In genomic region chr14:47194096-47194495, GRCm38 (mm10) we compare ENCODE assay signal across 12 mouse cellular contexts. TPM values are rescaled to one million over a fixed set of nuclear protein-coding genes. Genes with fewer than 3 reads are reported as not detected.
A peak's percentile ranks its signal among the peaks of the same experiment; 100 is the strongest.
DNase-seq lines count a peak whose midpoint lies in the region; ATAC-seq lines count a peak whose summit lies in the region.
"Had no signal": no experiment of that assay in that cellular context is flagged by ENCODE, and none has a peak within 500 bp of the region (broad histone marks: within the 10 kb centered on the region; RNA-seq: fewer than 3 reads in every experiment).

No protein-coding gene starts in this region.

- H3K4me2 ChIP-seq in hindbrain, embryonic 11.5 days (replicated peaks; ENCODE audit: low read depth, low read length): no peak overlapping the region
- no peak overlapping the region for H3K4me2 ChIP-seq in hindbrain, embryonic 16.5 days (ENCODE audit: low read length)
- H3K4me2 ChIP-seq: hindbrain, embryonic 13.5 days; neural tube, embryonic 12.5 days; stomach, embryonic 15.5 days had no signal

- no peak overlapping the region for H3K27ac ChIP-seq in hindbrain, embryonic 11.5 days (ENCODE audit: low read depth, low read length)
- no peak overlapping the region for H3K27ac ChIP-seq in hindbrain, embryonic 16.5 days (ENCODE audit: low read depth, low read length)
- H3K27ac ChIP-seq in forebrain, embryonic 10.5 days: no peak overlapping the region
- H3K27ac ChIP-seq: hindbrain, embryonic 13.5 days; neural tube, embryonic 12.5 days; stomach, embryonic 15.5 days had no signal

- no peak overlapping the region for H3K9ac ChIP-seq in hindbrain, embryonic 11.5 days (ENCODE audit: low read depth, low read length)
- no peak overlapping the region for H3K9ac ChIP-seq in hindbrain, embryonic 16.5 days (ENCODE audit: low read depth, low read length)
- H3K9ac ChIP-seq: hindbrain, embryonic 13.5 days; neural tube, embryonic 12.5 days; stomach, embryonic 15.5 days had no signal

- peak; percentile 26 for DNase-seq in hindbrain, embryonic 11.5 days (ENCODE audit: low spot score)
- DNase-seq in B cell, adult 2 months: peak; percentile 79 to 81
- DNase-seq in ZHBTc4 (ENCODE audit: low read depth, low spot score): peak; percentile 58
- no peak for DNase-seq in urinary bladder, adult 18-20 months (ENCODE audit: low spot score in 2 of 2)
- DNase-seq in forebrain, embryonic 10.5 days (ENCODE audit: extremely low spot score, low spot score): no peak
- DNase-seq in left cerebral cortex, postnatal 14 days (ENCODE audit: low spot score in 2 of 2): no peak
- DNase-seq: layer of hippocampus, adult 9-11 months had no signal

- no peaks in the 10 kb centered on the region for H3K27me3 ChIP-seq in hindbrain, embryonic 11.5 days (ENCODE audit: control insufficient read depth, insufficient read depth, low read length)
- no peaks in the 10 kb centered on the region for H3K27me3 ChIP-seq in hindbrain, embryonic 16.5 days (replicated peaks; ENCODE audit: control insufficient read depth, insufficient read depth, low read length)
- H3K27me3 ChIP-seq in forebrain, embryonic 10.5 days (ENCODE audit: poor library complexity, severe bottlenecking): peaks cover under 1% of the 10 kb centered on the region; the same call in 1 of the 2 replicates
- H3K27me3 ChIP-seq: neural tube, embryonic 12.5 days; stomach, embryonic 15.5 days had no signal

- ATAC-seq in hindbrain, embryonic 11.5 days (ENCODE audit: low FRiP score): no peak
- no peak for ATAC-seq in hindbrain, embryonic 16.5 days
- peak; percentile 44; the same call in 1 of the 2 replicates for ATAC-seq in neutrophil, adult 5-6 weeks (ENCODE audit: extremely low read depth, insufficient number of reproducible peaks, low FRiP score, poor library complexity, severe bottlenecking)

- no peak overlapping the region for H3K4me3 ChIP-seq in hindbrain, embryonic 11.5 days (ENCODE audit: low read depth, low read length)
- H3K4me3 ChIP-seq in hindbrain, embryonic 16.5 days (ENCODE audit: low read length): no peak overlapping the region
- H3K4me3 ChIP-seq in forebrain, embryonic 10.5 days: no peak overlapping the region
- H3K4me3 ChIP-seq: hindbrain, embryonic 13.5 days; neural tube, embryonic 12.5 days; stomach, embryonic 15.5 days had no signal

- H3K4me1 ChIP-seq in hindbrain, embryonic 11.5 days (replicated peaks; ENCODE audit: control insufficient read depth, insufficient read depth, low read length): no peaks in the 10 kb centered on the region
- H3K4me1 ChIP-seq in hindbrain, embryonic 16.5 days (ENCODE audit: control insufficient read depth, insufficient read depth, low read depth, low read length): no peaks in the 10 kb centered on the region
- H3K4me1 ChIP-seq in forebrain, embryonic 10.5 days: no peaks in the 10 kb centered on the region
- H3K4me1 ChIP-seq: hindbrain, embryonic 13.5 days; neural tube, embryonic 12.5 days; stomach, embryonic 15.5 days had no signal

- 43% methylated on average over 3 of the region's 4 CpGs for WGBS in hindbrain, embryonic 11.5 days
- 27% methylated on average over 4 of the region's 4 CpGs for WGBS in hindbrain, embryonic 16.5 days
- 43% methylated on average over 4 of the region's 4 CpGs for WGBS in forebrain, embryonic 10.5 days

- H3K36me3 ChIP-seq in hindbrain, embryonic 11.5 days (ENCODE audit: control insufficient read depth, insufficient read depth, low read length): no peaks in the 10 kb centered on the region
- no peaks in the 10 kb centered on the region for H3K36me3 ChIP-seq in hindbrain, embryonic 16.5 days (ENCODE audit: control insufficient read depth, insufficient read depth, low read length)
- no peaks in the 10 kb centered on the region for H3K36me3 ChIP-seq in forebrain, embryonic 10.5 days (replicated peaks)
- H3K36me3 ChIP-seq: hindbrain, embryonic 13.5 days; neural tube, embryonic 12.5 days; stomach, embryonic 15.5 days had no signal

- H3K9me3 ChIP-seq in hindbrain, embryonic 11.5 days (ENCODE audit: control insufficient read depth, low read length): no peaks in the 10 kb centered on the region
- no peaks in the 10 kb centered on the region for H3K9me3 ChIP-seq in hindbrain, embryonic 16.5 days (ENCODE audit: control insufficient read depth, low read length)
- H3K9me3 ChIP-seq in forebrain, embryonic 10.5 days: no peaks in the 10 kb centered on the region
- H3K9me3 ChIP-seq: hindbrain, embryonic 13.5 days; neural tube, embryonic 12.5 days; stomach, embryonic 15.5 days had no signal

- intact Hi-C loops in left cerebral cortex, postnatal 14 days (cut with DNase I): no loop called here

RNA-seq across cellular contexts. Expression of gene Gch1, which starts 4.9 kb away (rescaled TPM):
- polyA plus RNA-seq in hindbrain, embryonic 11.5 days (2014; fragmentation: Nextera tagmentation; extraction: Ambion mirVana): 2.8 and 3.2 TPM in 2 replicates
- 5.5 and 6.3 TPM in 2 replicates for polyA plus RNA-seq in hindbrain, embryonic 16.5 days (2015; fragmentation: Nextera tagmentation; extraction: Ambion mirVana)
- 12.3 and 12.8 TPM in 2 replicates for total RNA-seq in neutrophil, adult 5-6 weeks (2017)
- polyA plus RNA-seq in forebrain, embryonic 10.5 days (2016; fragmentation: Nextera tagmentation; extraction: Ambion mirVana): 0.73 and 0.74 TPM in 2 replicates
- 1 to 10 TPM; 1.3 to 1.4 TPM for total RNA-seq in left cerebral cortex, postnatal 14 days (2021)

Comparison
In these comparisons a context has a peak if more than half of its experiments do, and no peak if none do; other contexts are left out.
1. DNase-seq: peak in hindbrain, embryonic 11.5 days (single experiment), B cell, adult 2 months (2 of 2) and ZHBTc4 (single experiment); none in urinary bladder, adult 18-20 months (0 of 2), forebrain, embryonic 10.5 days (single experiment) and left cerebral cortex, postnatal 14 days (0 of 2).